Mouse (Mus musculus): ENCODE measurements around the gene Dock3. TPM values are rescaled to one million over a fixed set of nuclear protein-coding genes. Genes with fewer than 3 reads are reported as not detected.
"Not testable (repeated sequence)": the region's sequence is repeated elsewhere in the genome, so short reads cannot be mapped to it uniquely, and the experiment has no call there.

Gene Dock3
- polyA plus RNA-seq, 1 experiment from 2014 or later = 5.1 TPM

DNA sequence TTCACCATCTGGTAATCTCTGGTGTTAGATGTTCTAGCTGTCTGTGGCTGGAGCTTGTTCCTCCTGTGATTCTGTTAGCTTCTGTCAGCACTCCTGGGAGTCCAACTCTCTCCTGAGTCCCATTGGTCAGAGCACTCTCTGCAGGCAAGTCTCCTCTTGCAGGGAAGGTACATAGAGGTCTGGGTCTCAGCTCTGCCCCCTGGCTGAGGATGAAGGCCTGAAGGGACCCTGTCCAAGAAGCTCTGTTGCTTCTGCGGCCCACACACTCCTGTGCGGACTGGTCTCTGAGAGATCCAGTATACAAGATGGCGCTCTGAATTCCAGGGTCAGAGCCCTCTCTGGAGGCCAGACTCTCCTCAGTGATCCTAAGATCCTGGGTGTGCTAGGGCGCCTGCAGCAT lies 75.3 kb downstream of the Dock3 start:
- H3K27me3 ChIP-seq (ENCODE audit: insufficient read depth, poor library complexity, severe bottlenecking); H3K4me1 ChIP-seq (replicated peaks); H3K9me3 ChIP-seq; DNase-seq (ENCODE audit: low spot score); H3K4me3 ChIP-seq; H3K36me3 ChIP-seq; H3K27ac ChIP-seq: not testable (repeated sequence)
- 87% methylated on average over 4 of the region's 4 CpGs for WGBS

DNA sequence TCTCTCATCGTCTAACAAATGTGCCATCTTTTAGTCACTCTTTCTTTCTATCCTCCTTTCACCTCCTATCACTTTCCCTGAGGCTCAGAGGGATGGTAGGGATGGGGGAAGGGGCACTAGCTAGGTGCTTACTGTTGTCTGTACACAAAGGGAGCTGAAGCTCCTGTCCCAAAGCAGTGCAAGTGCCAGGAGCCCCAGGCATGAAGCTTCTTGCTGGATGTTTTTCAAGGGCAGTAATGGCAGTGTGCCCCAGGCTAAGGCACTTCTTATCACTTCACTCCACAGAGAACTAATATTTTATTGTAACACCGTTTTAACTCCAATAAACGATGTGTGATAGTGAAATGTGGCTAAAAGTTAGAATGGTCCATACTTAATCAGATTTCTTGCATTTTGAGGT lies 118.9 kb downstream of the Dock3 start:
- Histone ChIP-seq H3K36me3 (no peaks in the 10 kb centered on the region), H3K4me3 (no peak overlapping the region), H3K4me1 (replicated peaks) (no peaks in the 10 kb centered on the region), H3K9me3 (no peaks in the 10 kb centered on the region), H3K27me3 (ENCODE audit: insufficient read depth, poor library complexity, severe bottlenecking) (no peaks in the 10 kb centered on the region), H3K27ac (no peak overlapping the region)
- WGBS = 74% methylated on average over 3 of the region's 3 CpGs
- no peak for DNase-seq (ENCODE audit: low spot score)

DNA sequence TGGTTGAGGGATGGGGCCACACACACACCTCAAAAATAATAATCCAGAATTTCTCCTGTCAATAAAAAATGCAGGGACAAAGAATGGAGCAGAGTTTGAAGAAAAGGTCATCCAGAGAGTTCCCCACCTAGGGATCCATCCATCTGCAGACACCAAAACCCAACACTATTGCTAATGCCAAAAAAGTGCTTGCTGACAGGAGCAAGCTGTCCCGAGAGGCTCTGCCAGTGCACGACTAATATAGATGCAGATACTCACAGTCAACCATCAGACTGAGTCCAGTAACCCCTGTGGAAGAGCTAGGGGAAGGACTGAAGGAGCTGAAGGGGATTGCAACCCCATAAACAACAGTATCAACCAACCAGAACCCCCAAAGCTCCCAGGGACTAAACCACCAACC lies 119.7 kb downstream of the Dock3 start:
- H3K9me3 ChIP-seq = no peaks in the 10 kb centered on the region
- H3K36me3 ChIP-seq = no peaks in the 10 kb centered on the region
- H3K27ac ChIP-seq = no peak overlapping the region
- no peaks in the 10 kb centered on the region for H3K4me1 ChIP-seq (replicated peaks)
- H3K4me3 ChIP-seq = no peak overlapping the region
- no peak for DNase-seq (ENCODE audit: low spot score)
- no peaks in the 10 kb centered on the region for H3K27me3 ChIP-seq (ENCODE audit: insufficient read depth, poor library complexity, severe bottlenecking)
- whole genome bisulfite sequencing = 70% methylated on average over 2 of the region's 2 CpGs

DNA sequence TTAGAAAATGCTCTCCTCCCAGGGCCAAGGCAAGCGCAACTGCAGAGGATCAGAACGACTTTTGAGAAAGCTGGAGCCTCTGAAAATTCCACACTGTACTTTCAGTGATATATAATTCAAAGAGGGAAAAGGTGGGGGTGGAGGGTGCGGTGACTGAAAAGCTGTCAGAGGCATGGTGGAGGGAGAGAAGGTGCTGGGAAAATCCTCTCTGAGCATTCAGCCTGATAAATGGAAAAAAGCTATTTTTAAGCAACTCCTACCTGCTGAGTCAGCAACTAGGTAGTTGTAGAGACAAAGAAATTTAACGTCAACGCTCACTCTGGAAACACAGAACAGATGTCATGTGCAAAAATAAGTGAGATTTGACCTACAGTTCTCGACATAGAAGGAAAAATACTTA lies 132.2 kb downstream of the Dock3 start:
- Histone ChIP-seq H3K27me3 (ENCODE audit: insufficient read depth, poor library complexity, severe bottlenecking) (no peaks in the 10 kb centered on the region), H3K4me3 (no peak overlapping the region), H3K27ac (no peak overlapping the region), H3K4me1 (replicated peaks) (no peaks in the 10 kb centered on the region), H3K36me3 (no peaks in the 10 kb centered on the region), H3K9me3 (no peaks in the 10 kb centered on the region)
- WGBS = 85% methylated on average over 6 of the region's 6 CpGs
- DNase-seq (ENCODE audit: low spot score) = no peak

DNA sequence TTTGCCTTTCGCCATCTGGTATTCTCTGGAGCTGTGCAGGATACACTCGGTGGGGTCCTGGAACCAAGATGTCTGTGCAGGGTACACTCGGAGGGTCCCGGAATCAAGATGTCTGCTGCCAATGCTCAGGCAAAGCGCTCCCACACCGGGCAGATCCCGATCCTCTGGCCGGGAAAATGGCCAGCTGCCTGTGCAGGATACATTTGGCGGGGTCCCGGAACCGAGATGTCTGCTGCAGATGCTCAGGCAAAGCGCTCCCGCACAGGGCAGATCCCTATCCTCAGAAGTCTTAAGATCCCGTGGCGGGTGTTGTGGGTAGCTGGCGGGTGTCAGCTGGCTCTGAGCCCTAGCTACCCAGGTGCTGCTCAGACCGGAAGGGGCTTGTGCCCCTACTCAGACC lies 142.3 kb downstream of the Dock3 start:
- not testable (repeated sequence) for H3K4me3 ChIP-seq; H3K27me3 ChIP-seq (ENCODE audit: insufficient read depth, poor library complexity, severe bottlenecking); H3K9me3 ChIP-seq; H3K27ac ChIP-seq; H3K4me1 ChIP-seq (replicated peaks); DNase-seq (ENCODE audit: low spot score); H3K36me3 ChIP-seq
- 74% methylated on average over 17 of the region's 17 CpGs for WGBS

DNA sequence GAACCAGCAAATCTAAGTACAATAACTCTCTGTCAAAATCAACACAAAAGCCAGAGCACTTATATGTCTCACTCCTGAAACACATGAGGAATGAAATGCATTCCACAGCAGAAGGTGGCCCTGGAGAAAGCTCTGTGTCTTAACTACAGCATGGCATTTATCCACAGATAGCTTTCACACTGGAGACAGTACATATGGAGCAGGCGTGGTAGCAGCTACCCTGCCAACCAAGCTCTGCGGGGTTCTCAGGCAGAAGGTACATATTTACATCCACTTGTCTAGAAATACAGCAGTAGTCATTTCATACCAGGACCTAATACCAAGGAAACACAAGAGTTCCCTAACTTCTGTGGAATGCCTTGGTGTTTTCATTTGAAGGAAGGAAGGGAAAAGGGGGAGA lies 144.2 kb downstream of the Dock3 start:
- no peak overlapping the region for H3K27ac ChIP-seq
- no peaks in the 10 kb centered on the region for H3K4me1 ChIP-seq (replicated peaks)
- 84% methylated on average over 2 of the region's 2 CpGs for WGBS
- no peak overlapping the region for H3K4me3 ChIP-seq
- H3K9me3 ChIP-seq = no peaks in the 10 kb centered on the region
- DNase-seq (ENCODE audit: low spot score) = no peak
- no peaks in the 10 kb centered on the region for H3K36me3 ChIP-seq
- H3K27me3 ChIP-seq (ENCODE audit: insufficient read depth, poor library complexity, severe bottlenecking) = no peaks in the 10 kb centered on the region

DNA sequence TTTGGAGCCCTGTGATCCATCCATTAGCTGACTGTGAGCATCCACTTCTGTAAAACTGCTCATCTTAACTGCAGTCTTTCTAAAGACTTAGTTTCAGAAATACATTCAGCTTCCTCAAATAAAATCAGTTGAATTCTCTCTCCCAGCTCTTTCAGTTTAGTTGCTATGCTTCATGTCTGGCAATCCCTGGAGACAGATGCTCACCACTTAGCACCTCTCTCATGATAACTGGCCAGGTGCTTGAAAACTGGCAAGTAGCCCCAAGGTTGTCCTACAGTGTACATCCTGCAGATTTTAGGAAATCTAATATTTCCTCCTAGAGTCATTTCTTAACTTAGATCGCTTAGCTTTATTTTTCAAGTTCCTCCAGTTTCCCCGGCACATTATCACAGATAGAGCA lies 193.8 kb downstream of the Dock3 start:
- no peaks in the 10 kb centered on the region for H3K4me1 ChIP-seq (replicated peaks)
- WGBS = 91% methylated on average over 2 of the region's 2 CpGs
- no peaks in the 10 kb centered on the region for H3K9me3 ChIP-seq
- no peaks in the 10 kb centered on the region for H3K27me3 ChIP-seq (ENCODE audit: insufficient read depth, poor library complexity, severe bottlenecking)
- no peak overlapping the region for H3K4me3 ChIP-seq
- DNase-seq (ENCODE audit: low spot score) = no peak
- H3K27ac ChIP-seq = no peak overlapping the region
- H3K36me3 ChIP-seq = no peaks in the 10 kb centered on the region

DNA sequence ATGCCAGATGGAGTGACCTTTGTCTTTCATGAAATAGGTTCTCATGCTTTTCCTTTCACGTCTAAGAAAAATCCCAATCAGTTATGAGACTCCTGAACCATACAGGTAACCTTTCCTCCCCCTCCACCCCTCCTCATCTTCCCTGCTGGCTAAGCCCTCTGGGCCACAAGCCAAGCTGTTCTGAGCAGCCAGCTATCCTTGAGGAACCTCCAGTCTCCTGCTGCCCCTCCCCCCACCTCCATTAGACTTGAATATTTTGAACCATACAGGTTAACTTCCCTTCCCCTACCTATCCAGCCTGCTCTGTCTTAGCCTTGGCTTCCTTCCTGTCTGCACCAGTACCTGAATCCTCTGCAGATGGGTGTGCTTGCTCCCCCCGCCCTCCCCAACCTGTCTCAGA lies 204.1 kb downstream of the Dock3 start:
- H3K4me3 ChIP-seq = no peak overlapping the region
- no peaks in the 10 kb centered on the region for H3K27me3 ChIP-seq (ENCODE audit: insufficient read depth, poor library complexity, severe bottlenecking)
- no peaks in the 10 kb centered on the region for H3K4me1 ChIP-seq (replicated peaks)
- DNase-seq (ENCODE audit: low spot score) = no peak
- H3K27ac ChIP-seq = no peak overlapping the region
- 76% methylated on average over 2 of the region's 2 CpGs for WGBS
- no peaks in the 10 kb centered on the region for H3K36me3 ChIP-seq
- H3K9me3 ChIP-seq = no peaks in the 10 kb centered on the region

DNA sequence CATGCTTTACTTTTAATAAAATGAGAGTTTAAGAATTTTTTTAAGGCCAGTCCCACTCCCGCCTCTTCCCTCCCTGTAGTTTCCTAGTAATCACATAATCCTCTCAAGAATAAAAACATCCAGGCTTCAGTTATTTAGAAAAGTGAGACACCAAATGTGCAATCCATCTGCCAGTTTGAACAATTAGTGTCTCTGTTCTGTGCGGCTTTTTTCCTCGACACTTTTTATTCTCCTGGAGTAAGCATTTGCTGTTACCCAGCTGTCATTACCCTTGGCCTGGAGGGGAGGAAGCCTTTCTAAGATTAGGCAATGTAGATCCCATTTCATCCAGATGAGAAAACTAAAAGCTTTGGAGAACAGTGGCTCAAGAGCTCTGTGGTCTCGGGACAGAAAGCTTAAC lies 221.9 kb downstream of the Dock3 start:
- WGBS = 88% methylated on average over 4 of the region's 4 CpGs
- Histone ChIP-seq H3K9me3 (no peaks in the 10 kb centered on the region), H3K4me3 (no peak overlapping the region), H3K27me3 (ENCODE audit: insufficient read depth, poor library complexity, severe bottlenecking) (no peaks in the 10 kb centered on the region), H3K4me1 (replicated peaks) (no peaks in the 10 kb centered on the region), H3K36me3 (no peaks in the 10 kb centered on the region), H3K27ac (no peak overlapping the region)
- no peak for DNase-seq (ENCODE audit: low spot score)

DNA sequence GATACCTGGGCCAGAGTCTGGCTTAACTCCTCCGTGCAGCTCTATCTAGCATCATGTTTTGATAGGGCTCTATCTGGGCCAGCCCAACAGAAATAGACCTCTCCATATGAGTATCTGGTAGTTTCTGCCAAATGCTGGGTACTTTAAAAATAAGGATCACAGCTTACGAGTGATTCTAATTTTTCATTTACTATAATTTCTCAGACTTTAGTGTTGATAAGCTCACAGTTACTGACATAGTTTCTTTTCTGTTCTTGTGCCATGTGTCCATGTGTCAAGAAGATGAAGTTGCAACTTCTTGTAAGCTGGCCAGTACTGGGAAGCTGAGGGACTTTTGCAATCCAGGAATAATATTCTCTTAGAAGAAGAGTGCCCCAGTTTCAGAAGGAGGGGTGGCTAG lies 228.5 kb downstream of the Dock3 start:
- DNase-seq (ENCODE audit: low spot score) = no peak
- 97% methylated on average over 2 of the region's 2 CpGs for WGBS
- Histone ChIP-seq H3K27ac (no peak overlapping the region), H3K4me1 (replicated peaks) (no peaks in the 10 kb centered on the region), H3K9me3 (no peaks in the 10 kb centered on the region), H3K27me3 (ENCODE audit: insufficient read depth, poor library complexity, severe bottlenecking) (no peaks in the 10 kb centered on the region), H3K4me3 (no peak overlapping the region), H3K36me3 (no peaks in the 10 kb centered on the region)

DNA sequence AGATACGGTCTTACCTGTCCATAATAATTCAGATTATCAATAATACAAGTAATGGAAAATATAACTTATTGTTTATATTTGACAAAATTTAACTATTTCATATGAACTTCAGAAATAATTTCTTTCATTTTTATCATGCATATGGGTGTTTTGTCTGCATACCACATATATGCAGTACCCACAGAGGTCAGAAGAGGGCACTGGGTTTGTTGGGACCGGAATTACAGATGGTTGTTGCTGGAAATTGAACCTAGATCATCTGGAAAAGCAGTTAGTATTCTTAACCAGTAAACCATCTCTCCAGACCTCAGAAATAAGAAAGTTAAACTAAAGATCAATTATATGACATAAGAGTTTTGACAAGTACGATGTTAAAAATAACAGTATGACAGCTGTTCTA lies 261.0 kb downstream of the Dock3 start:
- Histone ChIP-seq H3K4me3 (no peak overlapping the region), H3K27ac (no peak overlapping the region), H3K4me1 (replicated peaks) (no peaks in the 10 kb centered on the region), H3K27me3 (ENCODE audit: insufficient read depth, poor library complexity, severe bottlenecking) (no peaks in the 10 kb centered on the region), H3K36me3 (no peaks in the 10 kb centered on the region), H3K9me3 (no peaks in the 10 kb centered on the region)
- WGBS = 67% methylated on average over 3 of the region's 3 CpGs
- no peak for DNase-seq (ENCODE audit: low spot score)

DNA sequence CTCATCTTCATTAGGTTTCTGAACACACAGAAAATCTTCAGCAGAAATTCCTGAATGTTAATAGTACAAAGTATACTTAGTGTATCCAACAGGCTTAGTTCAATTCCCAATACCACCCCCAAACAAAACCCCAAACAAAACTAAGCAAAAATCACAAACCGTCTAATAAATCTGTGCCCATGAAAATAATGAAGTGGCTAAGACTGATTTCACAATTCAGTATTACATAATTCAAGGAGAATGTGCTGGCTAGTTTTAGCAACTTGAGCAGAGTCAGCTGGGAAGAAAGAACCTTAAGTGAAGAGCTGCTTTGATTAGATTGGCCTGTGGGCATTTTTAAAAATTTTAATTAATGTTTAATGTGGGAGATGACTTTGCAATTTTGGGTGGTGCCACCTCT lies 273.3 kb downstream of the Dock3 start:
- Histone ChIP-seq H3K36me3 (no peaks in the 10 kb centered on the region), H3K4me3 (no peak overlapping the region), H3K9me3 (no peaks in the 10 kb centered on the region), H3K27ac (no peak overlapping the region), H3K4me1 (replicated peaks) (no peaks in the 10 kb centered on the region), H3K27me3 (ENCODE audit: insufficient read depth, poor library complexity, severe bottlenecking) (no peaks in the 10 kb centered on the region)
- DNase-seq (ENCODE audit: low spot score) = no peak
- WGBS = 89% methylated on average over 1 of the region's 1 CpGs

DNA sequence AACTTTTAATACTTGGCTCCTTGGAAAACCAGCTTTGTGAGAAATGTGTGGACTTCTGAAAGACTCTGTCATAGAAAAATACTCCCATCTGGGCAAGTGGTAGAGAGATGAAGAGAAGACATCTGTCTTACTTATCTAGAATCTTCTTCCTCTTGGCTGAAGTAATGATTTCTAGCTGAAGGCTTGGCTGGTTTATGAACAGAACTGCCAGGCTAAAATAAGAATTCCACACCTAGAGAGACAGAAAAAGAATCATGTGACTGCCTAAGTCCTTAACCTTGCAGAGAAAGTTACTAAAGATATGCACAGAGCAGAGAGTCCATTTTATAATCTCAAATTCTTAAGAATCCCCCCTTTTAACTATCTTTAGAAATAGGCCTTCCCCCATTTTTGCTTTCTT lies 276.2 kb downstream of the Dock3 start:
- no peaks in the 10 kb centered on the region for H3K9me3 ChIP-seq
- no peak overlapping the region for H3K27ac ChIP-seq
- H3K4me3 ChIP-seq = no peak overlapping the region

DNA sequence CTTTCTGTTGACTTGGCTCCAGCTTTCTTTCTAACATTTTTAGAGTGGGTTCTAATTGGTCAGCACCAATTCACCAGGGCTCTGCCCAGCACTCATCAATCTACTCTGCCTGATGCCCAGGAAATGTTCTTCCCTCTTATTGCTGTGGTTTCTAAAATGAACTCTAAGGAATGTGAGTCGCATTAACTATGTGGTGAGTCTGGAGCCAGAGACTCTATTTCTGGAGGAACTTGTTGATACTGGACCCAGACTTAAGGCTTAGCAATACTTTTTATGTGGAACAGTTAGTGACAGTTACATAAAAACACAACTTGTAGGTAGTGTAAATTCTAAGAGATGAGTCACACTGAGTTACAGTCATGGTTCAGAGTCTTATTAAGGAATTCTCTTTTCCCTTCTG lies 296.7 kb downstream of the Dock3 start:
- peaks cover 7% of the 10 kb centered on the region; the same call in 1 of the 2 replicates for H3K36me3 ChIP-seq
- H3K4me1 ChIP-seq (replicated peaks) = no peaks in the 10 kb centered on the region
- no peak overlapping the region for H3K27ac ChIP-seq
- H3K9me3 ChIP-seq = no peaks in the 10 kb centered on the region
- H3K4me3 ChIP-seq = no peak overlapping the region
- H3K27me3 ChIP-seq (ENCODE audit: insufficient read depth, poor library complexity, severe bottlenecking) = no peaks in the 10 kb centered on the region
- no peak for DNase-seq (ENCODE audit: low spot score)
- 97% methylated on average over 1 of the region's 1 CpGs for WGBS

More for the DNA sequence above, 276.2 kb downstream of the Dock3 start:
- Histone ChIP-seq H3K36me3 (no peaks in the 10 kb centered on the region), H3K27me3 (ENCODE audit: insufficient read depth, poor library complexity, severe bottlenecking) (no peaks in the 10 kb centered on the region), H3K4me1 (replicated peaks) (no peaks in the 10 kb centered on the region)
- no peak for DNase-seq (ENCODE audit: low spot score)
